Mouse (Mus musculus): ENCODE data around the gene Tmem102. TPM values are rescaled to one million over a fixed set of nuclear protein-coding genes. Genes with fewer than 3 reads are reported as not detected.

Tmem102 gene
- polyA plus RNA-seq, 2 experiments, result 1.8 to 5.9 TPM

- Histone ChIP-seq H3K27me3 (ENCODE audit: control insufficient read depth, insufficient read depth, low read length) (peaks cover 5% of the 10 kb centered on the region; the same call in 1 of the 2 replicates), H3K4me2 (replicated peaks; ENCODE audit: low read depth, low read length, severe bottlenecking) (peak overlapping the region; percentile 95), H3K4me1 (ENCODE audit: control insufficient read depth, insufficient read depth, low read length) (peaks cover 37% of the 10 kb centered on the region), H3K36me3 (ENCODE audit: control insufficient read depth, insufficient read depth, low read length) (peaks cover 33% of the 10 kb centered on the region), H3K9me3 (ENCODE audit: control insufficient read depth, low read length) (no peaks in the 10 kb centered on the region), H3K9ac (ENCODE audit: low read depth, low read length, severe bottlenecking) (peak overlapping the region; percentile 71; the same call in 1 of the 2 replicates), H3K27ac (replicated peaks; ENCODE audit: low read depth, low read length) (no peak overlapping the region), H3K4me3 (replicated peaks; ENCODE audit: low read length) (peak overlapping the region; percentile 73)
- ATAC-seq (ENCODE audit: low FRiP score, low read depth), result no peak
- peak; percentile 7 for DNase-seq (ENCODE audit: low spot score)
- no peak for TF ChIP-seq POLR2A (IDR thresholded peaks at IDR 0.05; ENCODE audit: borderline replicate concordance, extremely low read depth, insufficient read depth, insufficient read length)
- WGBS, result 14% methylated on average over 9 of the region's 9 CpGs
Measured at GRCm38 (mm10) chr11:69835326-69835965, 30.0 kb upstream of the Tmem102 start.

- TF ChIP-seq POLR2A (IDR thresholded peaks at IDR 0.05; ENCODE audit: borderline replicate concordance, extremely low read depth, insufficient read depth, insufficient read length), result no peak
- DNase-seq (ENCODE audit: low spot score), result peak; percentile 21
- Histone ChIP-seq H3K4me2 (replicated peaks; ENCODE audit: low read depth, low read length, severe bottlenecking) (peak overlapping the region; percentile 95), H3K27ac (replicated peaks; ENCODE audit: low read depth, low read length) (no peak overlapping the region), H3K9me3 (ENCODE audit: control insufficient read depth, low read length) (no peaks in the 10 kb centered on the region), H3K36me3 (ENCODE audit: control insufficient read depth, insufficient read depth, low read length) (peaks cover 34% of the 10 kb centered on the region), H3K27me3 (ENCODE audit: control insufficient read depth, insufficient read depth, low read length) (peaks cover 5% of the 10 kb centered on the region; the same call in 1 of the 2 replicates), H3K4me3 (replicated peaks; ENCODE audit: low read length) (peak overlapping the region; percentile 73), H3K4me1 (ENCODE audit: control insufficient read depth, insufficient read depth, low read length) (peaks cover 31% of the 10 kb centered on the region), H3K9ac (ENCODE audit: low read depth, low read length, severe bottlenecking) (peak overlapping the region; percentile 68)
- WGBS, result 7% methylated on average over 43 of the region's 48 CpGs
- ATAC-seq (ENCODE audit: low FRiP score, low read depth), result no peak
Measured at GRCm38 (mm10) chr11:69834001-69834549, 28.7 kb upstream of the Tmem102 start.

- Histone ChIP-seq H3K27ac (replicated peaks; ENCODE audit: low read depth, low read length) (no peak overlapping the region), H3K4me2 (replicated peaks; ENCODE audit: low read depth, low read length, severe bottlenecking) (peak overlapping the region; percentile 95), H3K4me1 (ENCODE audit: control insufficient read depth, insufficient read depth, low read length) (peaks cover 30% of the 10 kb centered on the region), H3K9me3 (ENCODE audit: control insufficient read depth, low read length) (no peaks in the 10 kb centered on the region), H3K4me3 (replicated peaks; ENCODE audit: low read length) (peak overlapping the region; percentile 73), H3K9ac (ENCODE audit: low read depth, low read length, severe bottlenecking) (peak overlapping the region; percentile 68), H3K27me3 (ENCODE audit: control insufficient read depth, insufficient read depth, low read length) (peaks cover 5% of the 10 kb centered on the region; the same call in 1 of the 2 replicates), H3K36me3 (ENCODE audit: control insufficient read depth, insufficient read depth, low read length) (peaks cover 37% of the 10 kb centered on the region)
- WGBS, result 61% methylated on average over 8 of the region's 8 CpGs
- no peak for DNase-seq (ENCODE audit: low spot score)
- no peak for TF ChIP-seq POLR2A (IDR thresholded peaks at IDR 0.05; ENCODE audit: borderline replicate concordance, extremely low read depth, insufficient read depth, insufficient read length)
- no peak for ATAC-seq (ENCODE audit: low FRiP score, low read depth)
Measured at GRCm38 (mm10) chr11:69833554-69833953, 28.1 kb upstream of the Tmem102 start.

GRCm38 (mm10) chr11:69828832-69829231 is 23.4 kb upstream of the Tmem102 start:
- Histone ChIP-seq H3K4me2 (replicated peaks; ENCODE audit: low read depth, low read length, severe bottlenecking) (no peak overlapping the region), H3K9me3 (ENCODE audit: control insufficient read depth, low read length) (no peaks in the 10 kb centered on the region), H3K27me3 (ENCODE audit: control insufficient read depth, insufficient read depth, low read length) (peaks cover 4% of the 10 kb centered on the region; the same call in 1 of the 2 replicates), H3K4me1 (ENCODE audit: control insufficient read depth, insufficient read depth, low read length) (peaks cover 5% of the 10 kb centered on the region), H3K9ac (ENCODE audit: low read depth, low read length, severe bottlenecking) (no peak overlapping the region; the same call in 1 of the 2 replicates), H3K27ac (replicated peaks; ENCODE audit: low read depth, low read length) (no peak overlapping the region), H3K4me3 (replicated peaks; ENCODE audit: low read length) (no peak overlapping the region), H3K36me3 (ENCODE audit: control insufficient read depth, insufficient read depth, low read length) (peaks cover 79% of the 10 kb centered on the region)
- ATAC-seq (ENCODE audit: low FRiP score, low read depth) (no peak), DNase-seq (ENCODE audit: low spot score) (no peak)
- TF ChIP-seq POLR2A (IDR thresholded peaks at IDR 0.05; ENCODE audit: borderline replicate concordance, extremely low read depth, insufficient read depth, insufficient read length), result no peak
- 56% methylated on average over 5 of the region's 5 CpGs for WGBS

DNA sequence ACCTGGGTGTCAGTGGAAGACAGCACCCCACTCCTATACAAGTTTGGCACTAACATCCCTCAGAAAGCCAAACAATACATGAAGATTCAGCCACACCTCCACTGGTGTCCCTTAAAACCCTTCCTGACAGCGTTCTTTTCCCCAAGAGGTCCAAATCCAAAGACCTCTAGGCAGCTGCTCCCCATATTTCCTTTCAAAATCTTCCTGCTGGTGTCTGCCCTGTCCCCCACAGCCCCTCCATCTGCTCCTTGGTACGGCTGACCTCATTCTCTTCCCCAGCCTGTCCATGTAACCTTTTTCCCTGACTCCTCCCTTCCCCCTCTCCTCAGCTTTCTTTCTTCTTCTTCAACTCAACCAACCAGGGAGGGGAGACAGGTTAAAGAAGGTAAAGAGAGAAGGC is 18.0 kb upstream of the Tmem102 start:
- no peaks in the 10 kb centered on the region for H3K27me3 ChIP-seq (ENCODE audit: control insufficient read depth, insufficient read depth, low read length)
- H3K4me3 ChIP-seq (replicated peaks; ENCODE audit: low read length), result no peak overlapping the region
- H3K9ac ChIP-seq (ENCODE audit: low read depth, low read length, severe bottlenecking), result no peak overlapping the region
- DNase-seq (ENCODE audit: low spot score), result no peak
- ATAC-seq (ENCODE audit: low FRiP score, low read depth), result no peak
- no peak for TF ChIP-seq POLR2A (IDR thresholded peaks at IDR 0.05; ENCODE audit: borderline replicate concordance, extremely low read depth, insufficient read depth, insufficient read length)
- H3K4me1 ChIP-seq (ENCODE audit: control insufficient read depth, insufficient read depth, low read length), result no peaks in the 10 kb centered on the region
- H3K36me3 ChIP-seq (ENCODE audit: control insufficient read depth, insufficient read depth, low read length), result peaks cover 42% of the 10 kb centered on the region
- 73% methylated on average over 2 of the region's 2 CpGs for WGBS
- H3K27ac ChIP-seq (replicated peaks; ENCODE audit: low read depth, low read length), result no peak overlapping the region
- H3K4me2 ChIP-seq (replicated peaks; ENCODE audit: low read depth, low read length, severe bottlenecking), result no peak overlapping the region
- H3K9me3 ChIP-seq (ENCODE audit: control insufficient read depth, low read length), result no peaks in the 10 kb centered on the region
